Mouse (Mus musculus): ENCODE measurements around the gene Sergef. TPM values are rescaled to one million over a fixed set of nuclear protein-coding genes. Genes with fewer than 3 reads are reported as not detected.
A peak's percentile ranks its signal among the peaks of the same experiment; 100 is the strongest.

The Sergef gene
- total RNA-seq, 2 experiments from 2014 or later: 22.1 to 22.9 TPM

GRCm38 (mm10) chr7:46410727-46411126, 228.9 kb downstream of the Sergef start:
- no peak for DNase-seq (ENCODE audit: low spot score in 2 of 2)

- DNase-seq (ENCODE audit: low spot score in 2 of 2): no peak
Observed at GRCm38 (mm10) chr7:46409204-46409789, 230.3 kb downstream of the Sergef start.

GRCm38 (mm10) chr7:46408606-46409005, 231.0 kb downstream of the Sergef start:
- DNase-seq (ENCODE audit: low spot score in 2 of 2): no peak

- DNase-seq (ENCODE audit: low spot score in 2 of 2): no peak
Observed at GRCm38 (mm10) chr7:46404756-46405155, 234.9 kb downstream of the Sergef start.

- no peak for DNase-seq (ENCODE audit: low spot score in 2 of 2)
Observed at GRCm38 (mm10) chr7:46403616-46404485, 235.8 kb downstream of the Sergef start.

- DNase-seq (ENCODE audit: low spot score in 2 of 2): no peak
Observed at GRCm38 (mm10) chr7:46401371-46402180, 238.0 kb downstream of the Sergef start.

GRCm38 (mm10) chr7:46400346-46400745, 239.3 kb downstream of the Sergef start:
- no peak for DNase-seq (ENCODE audit: low spot score in 2 of 2)

- DNase-seq (ENCODE audit: low spot score in 2 of 2): no peak
Observed at GRCm38 (mm10) chr7:46399676-46400075, 239.9 kb downstream of the Sergef start.

- DNase-seq (ENCODE audit: low spot score in 2 of 2): no peak
Observed at GRCm38 (mm10) chr7:46398612-46399011, 241.0 kb downstream of the Sergef start.

- no peak for DNase-seq (ENCODE audit: low spot score in 2 of 2)
Observed at GRCm38 (mm10) chr7:46397732-46398333, 241.8 kb downstream of the Sergef start.

- no peak for DNase-seq (ENCODE audit: low spot score in 2 of 2)
Observed at GRCm38 (mm10) chr7:46396928-46397731, 242.5 kb downstream of the Sergef start.

- DNase-seq (ENCODE audit: low spot score in 2 of 2): peak; percentile 76 to 86
Observed at GRCm38 (mm10) chr7:46396231-46396927, 243.2 kb downstream of the Sergef start, which contains the start of gene Kcnc1. Gene Kcnc1, plus strand, starts transcription at chr7:46396497.

GRCm38 (mm10) chr7:46395571-46395970, 244.0 kb downstream of the Sergef start:
- no peak for DNase-seq (ENCODE audit: low spot score in 2 of 2)

- no peak for DNase-seq (ENCODE audit: low spot score in 2 of 2)
Observed at GRCm38 (mm10) chr7:46394933-46395332, 244.7 kb downstream of the Sergef start.

- DNase-seq (ENCODE audit: low spot score in 2 of 2): no peak
Observed at GRCm38 (mm10) chr7:46393718-46394511, 245.7 kb downstream of the Sergef start.
